Mouse (Mus musculus): ENCODE measurements around the gene Acpp. TPM values are rescaled to one million over a fixed set of nuclear protein-coding genes. Genes with fewer than 3 reads are reported as not detected.
A peak's percentile ranks its signal among the peaks of the same experiment; 100 is the strongest.

The Acpp gene
- total RNA-seq, 2 experiments from 2014 or later: 0.75 TPM; not detected in 1

GRCm38 (mm10) chr9:104262016-104262762, 75.4 kb downstream of the Acpp start:
- intact Hi-C loops (cut with DNase I): no loop called here
- peak; percentile 18 to 25 for DNase-seq (ENCODE audit: low spot score in 2 of 2)

GRCm38 (mm10) chr9:104260306-104260705, 77.2 kb downstream of the Acpp start:
- intact Hi-C loops (cut with DNase I): no loop called here
- DNase-seq (ENCODE audit: low spot score in 2 of 2): no peak

DNA sequence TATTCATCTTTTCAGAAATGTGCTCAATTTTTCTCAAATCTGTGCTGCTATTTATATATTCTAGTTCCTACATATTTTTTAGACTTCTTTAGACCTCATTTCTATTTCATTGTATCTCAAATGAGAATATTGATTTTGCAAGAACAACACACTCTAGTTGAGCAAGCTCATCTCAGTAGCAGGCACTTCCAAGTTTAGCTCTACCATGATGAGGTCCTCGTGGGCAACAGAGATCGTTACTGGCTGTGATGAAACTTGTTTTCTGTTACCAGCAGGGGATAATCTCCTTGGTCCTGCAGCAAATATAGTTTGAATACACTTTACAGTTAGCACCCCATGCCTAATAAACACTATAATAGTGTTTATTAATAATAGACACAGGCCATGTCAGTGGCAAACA, 81.5 kb downstream of the Acpp start:
- intact Hi-C loops (cut with DNase I): no loop called here
- no peak for DNase-seq (ENCODE audit: low spot score in 2 of 2)

- DNase-seq (ENCODE audit: low spot score in 2 of 2): peak in 1 of 2 experiments; percentile 11
- intact Hi-C loops (cut with DNase I): no loop called here
Measured at GRCm38 (mm10) chr9:104254408-104255180, 83.0 kb downstream of the Acpp start.

DNA sequence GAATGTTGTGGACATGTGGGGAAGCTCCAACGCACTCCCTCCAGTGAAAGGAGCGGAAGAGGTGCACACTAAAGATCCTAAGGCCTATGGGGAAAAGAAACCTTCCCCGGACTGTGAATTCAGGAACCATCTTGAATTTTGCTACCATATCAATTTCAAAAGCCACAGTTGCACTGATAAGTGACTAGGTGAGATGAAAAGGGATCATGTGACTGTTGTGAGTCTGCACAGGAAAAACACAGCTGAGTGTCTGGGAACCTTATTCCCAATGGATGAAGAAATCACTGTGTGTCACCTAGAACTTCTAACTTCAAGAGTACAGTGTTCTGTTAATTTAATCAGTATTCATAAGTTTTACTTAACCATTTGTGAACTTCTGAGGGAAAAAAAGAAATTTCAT, 84.9 kb downstream of the Acpp start:
- no peak for DNase-seq (ENCODE audit: low spot score in 2 of 2)
- intact Hi-C loops (cut with DNase I): no loop called here

GRCm38 (mm10) chr9:104251687-104252086, 85.9 kb downstream of the Acpp start:
- intact Hi-C loops (cut with DNase I): no loop called here
- no peak for DNase-seq (ENCODE audit: low spot score in 2 of 2)

DNA sequence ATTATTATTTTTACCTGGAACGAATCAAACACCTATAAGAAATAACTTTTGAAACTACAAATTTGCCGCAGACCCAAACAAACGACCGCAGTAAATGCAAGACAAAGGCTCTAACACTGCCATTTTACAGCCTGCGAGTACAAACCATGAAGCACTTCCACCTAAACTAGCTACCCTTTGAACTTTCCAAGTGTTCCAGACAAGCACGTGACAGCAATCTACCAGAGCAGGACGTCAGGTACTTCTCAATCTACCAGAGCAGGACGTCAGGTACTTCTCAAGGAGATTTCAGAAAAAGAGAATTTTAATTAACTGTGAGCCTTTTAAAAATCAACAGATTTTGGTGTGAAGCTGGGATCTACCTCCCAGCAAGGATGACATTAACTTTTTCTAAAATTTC, 86.4 kb downstream of the Acpp start:
- intact Hi-C loops (cut with DNase I): no loop called here
- DNase-seq (ENCODE audit: low spot score in 2 of 2): no peak

DNA sequence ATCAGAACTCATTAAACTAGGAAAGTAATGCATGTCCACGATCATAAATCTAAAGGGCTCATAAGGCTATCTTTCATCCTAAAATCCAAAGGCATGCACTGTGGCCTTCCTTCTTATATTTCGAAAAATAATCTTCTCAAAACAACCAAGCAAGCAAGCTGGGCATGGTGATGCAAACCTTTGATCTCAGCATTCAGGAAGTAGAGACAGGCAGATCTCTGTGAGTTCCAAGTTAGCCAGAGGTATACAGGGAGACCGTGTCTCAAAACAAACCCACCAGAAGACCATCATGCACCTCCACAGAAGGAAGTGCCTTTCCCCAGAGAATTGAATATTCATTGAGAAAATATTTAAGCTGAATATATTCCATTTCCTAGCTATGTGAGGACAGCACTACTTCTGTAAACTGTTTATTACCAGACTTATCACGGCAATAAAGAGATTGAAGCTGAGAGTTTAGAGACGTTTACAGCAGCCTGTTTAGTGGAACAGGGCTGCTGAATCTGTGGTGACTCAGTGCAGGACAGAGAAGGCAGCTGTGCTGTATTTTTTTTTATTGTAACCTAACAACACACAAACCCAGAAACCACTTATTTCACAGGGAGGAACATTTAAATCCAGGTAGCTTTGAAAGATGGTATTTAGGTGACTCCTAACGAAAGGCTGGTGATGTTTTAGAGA, 90.1 kb downstream of the Acpp start:
- intact Hi-C loops (cut with DNase I): no loop called here

DNA sequence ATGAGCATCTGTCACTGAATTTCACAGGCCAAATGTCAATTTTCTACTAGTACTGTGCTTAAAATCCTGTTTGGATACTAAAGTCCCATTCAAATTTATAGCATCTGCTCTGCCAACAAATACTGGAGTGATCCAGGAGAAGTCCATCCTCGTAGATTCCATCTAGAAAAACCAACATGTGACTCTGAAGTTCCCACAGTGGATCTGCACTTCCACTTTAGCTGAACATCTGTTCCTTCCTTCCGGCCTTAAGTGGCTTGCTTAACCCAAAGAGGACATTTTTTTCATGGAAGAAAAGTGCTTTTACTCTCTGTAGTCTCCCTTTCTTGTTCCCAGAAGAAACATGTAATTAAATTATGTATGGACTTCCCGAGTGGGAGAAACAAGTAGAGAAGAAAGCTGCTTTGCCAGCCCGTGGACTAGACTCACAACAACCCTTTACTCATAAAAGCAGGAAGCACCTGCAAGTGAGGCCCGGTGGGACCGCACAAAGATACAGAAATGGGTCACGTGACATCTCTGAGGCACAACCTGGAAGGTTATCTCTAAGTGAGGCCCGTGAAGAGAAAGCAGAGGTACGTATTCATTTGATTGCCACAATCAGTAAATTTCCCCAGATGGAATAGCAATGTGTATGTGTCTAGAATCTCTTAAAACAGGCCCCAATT, 93.6 kb downstream of the Acpp start:
- no peak for DNase-seq (ENCODE audit: low spot score in 2 of 2)
- intact Hi-C loops (cut with DNase I): no loop called here

More for the DNA sequence above, 90.1 kb downstream of the Acpp start:
- no peak for DNase-seq (ENCODE audit: low spot score in 2 of 2)

DNA sequence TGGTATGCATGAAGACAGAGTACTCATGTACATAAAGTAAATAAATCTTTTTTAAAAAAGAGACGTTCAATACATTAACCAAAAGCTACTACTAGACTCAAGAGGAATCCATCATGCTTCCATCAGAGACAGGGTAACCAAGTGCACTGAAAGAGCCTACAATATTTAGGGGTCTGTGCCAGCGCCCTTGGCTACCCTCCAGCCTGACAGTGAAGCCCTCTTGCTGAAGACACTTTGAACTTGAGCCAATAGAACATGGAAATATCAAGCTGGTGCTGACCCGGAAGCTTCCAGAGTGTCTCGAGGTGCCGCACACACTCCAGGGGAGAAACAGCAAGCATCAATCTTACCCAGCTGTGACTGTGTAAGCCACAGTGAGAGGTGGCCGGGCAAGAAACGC, 97.4 kb downstream of the Acpp start:
- intact Hi-C loops (cut with DNase I): no loop called here
- DNase-seq (ENCODE audit: low spot score in 2 of 2): no peak

DNA sequence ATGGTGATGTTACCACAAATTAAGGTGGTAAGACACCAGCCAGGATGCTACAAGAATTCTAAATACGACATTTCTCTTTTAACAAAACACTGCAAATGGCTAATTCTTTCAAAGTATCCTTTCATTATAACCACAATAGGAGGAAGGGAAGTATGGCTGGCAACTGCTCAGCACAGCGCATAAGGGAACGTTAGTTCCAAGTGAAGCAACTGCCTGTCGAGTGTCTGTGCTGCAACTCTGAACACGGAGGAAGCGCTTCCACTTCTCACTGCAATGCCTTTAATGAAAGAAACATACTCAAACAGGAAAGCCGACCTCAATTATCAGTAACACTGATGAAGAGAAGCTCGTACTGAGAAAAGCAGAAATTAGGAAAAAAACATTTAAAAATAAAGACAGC, 98.5 kb downstream of the Acpp start:
- intact Hi-C loops (cut with DNase I): no loop called here
- no peak for DNase-seq (ENCODE audit: low spot score in 2 of 2)

Other genes with a start within 250 kb of the Acpp start
- under 1 TPM in 1 of 2 experiments, not detected in 1; 0.12 TPM for gene Ackr4, start 210.8 kb downstream of the Acpp start, total RNA-seq (2021)
- gene Dnajc13, start 74.8 kb downstream of the Acpp start, total RNA-seq (2021): 10 to 100 TPM; 54.5 to 70.4 TPM
- 10 to 100 TPM; 69.9 to 80.3 TPM for gene Cpne4, start 209.5 kb upstream of the Acpp start, total RNA-seq (2021)

All from left cerebral cortex, postnatal 36 days (tissue).